Mouse (Mus musculus) WW6 (cell line): ENCODE data around the gene Tmem53.

Experiments
- DNase-seq: peaks from one replicate; pipeline ENCODE4 v3.0.0-alpha.2; 2013; ENCODE audit warnings: low read depth, low spot score

Tmem53 gene

GRCm38 (mm10) chr4:117281090-117281845 lies 29.5 kb downstream of the Tmem53 start:
- no peak for DNase-seq

- no peak for DNase-seq
Measured at GRCm38 (mm10) chr4:117283271-117284191, 31.8 kb downstream of the Tmem53 start.

- DNase-seq, result no peak
Measured at GRCm38 (mm10) chr4:117284363-117284762, 32.6 kb downstream of the Tmem53 start.

- no peak for DNase-seq
Measured at GRCm38 (mm10) chr4:117288277-117288926, 36.7 kb downstream of the Tmem53 start.

- peak; percentile 61 for DNase-seq
Measured at GRCm38 (mm10) chr4:117288927-117289801, 37.4 kb downstream of the Tmem53 start.

- no peak for DNase-seq
Measured at GRCm38 (mm10) chr4:117291696-117292095, 39.9 kb downstream of the Tmem53 start.

- DNase-seq, result no peak
Measured at GRCm38 (mm10) chr4:117296849-117297593, 45.3 kb downstream of the Tmem53 start.

- DNase-seq, result no peak
Measured at GRCm38 (mm10) chr4:117297819-117298218, 46.1 kb downstream of the Tmem53 start.

GRCm38 (mm10) chr4:117299921-117300320 lies 48.2 kb downstream of the Tmem53 start:
- no peak for DNase-seq

GRCm38 (mm10) chr4:117302027-117302806 lies 50.5 kb downstream of the Tmem53 start:
- DNase-seq, result no peak

- DNase-seq, result no peak
Measured at GRCm38 (mm10) chr4:117303581-117304238, 52.0 kb downstream of the Tmem53 start.

GRCm38 (mm10) chr4:117304239-117305025 lies 52.7 kb downstream of the Tmem53 start:
- no peak for DNase-seq

GRCm38 (mm10) chr4:117305461-117305860 lies 53.7 kb downstream of the Tmem53 start:
- DNase-seq, result no peak

- no peak for DNase-seq
Measured at GRCm38 (mm10) chr4:117307270-117307669, 55.5 kb downstream of the Tmem53 start.

- no peak for DNase-seq
Measured at GRCm38 (mm10) chr4:117309427-117309826, 57.7 kb downstream of the Tmem53 start.

GRCm38 (mm10) chr4:117311891-117312290 lies 60.1 kb downstream of the Tmem53 start:
- DNase-seq, result no peak

- no peak for DNase-seq
Measured at GRCm38 (mm10) chr4:117312416-117313084, 60.8 kb downstream of the Tmem53 start.

- peak; percentile 39 for DNase-seq
Measured at GRCm38 (mm10) chr4:117313085-117313424, 61.3 kb downstream of the Tmem53 start.
